Mouse (Mus musculus): ENCODE data around the gene Btrc.

DNA sequence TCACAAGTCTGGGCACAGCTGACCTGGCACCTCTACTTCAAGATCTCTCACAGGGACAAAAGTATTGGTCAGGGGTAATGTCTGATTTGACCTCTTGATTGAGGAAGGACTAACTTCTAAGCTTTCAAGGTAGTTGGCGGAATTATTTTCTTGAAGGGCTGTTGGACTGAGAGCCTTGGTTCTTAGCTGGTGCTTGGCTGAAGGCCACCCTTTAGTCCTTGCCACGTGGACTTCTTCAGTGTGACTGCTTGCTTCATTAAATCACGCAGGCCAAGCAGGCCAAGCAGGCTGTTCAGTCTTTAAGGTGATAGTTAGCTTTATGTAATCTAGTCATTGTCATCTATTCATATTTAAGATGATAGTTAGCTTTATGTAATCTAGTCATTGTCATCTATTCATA lies 49.2 kb downstream of the Btrc start:
- TF ChIP-seq POLR2A (IDR thresholded peaks at IDR 0.05; ENCODE audit: low read depth, low read length) = no peak
- no peak for TF ChIP-seq EP300 (IDR thresholded peaks at IDR 0.05; ENCODE audit: low read length)
- TF ChIP-seq ETS1 (conservative IDR thresholded peaks at IDR 0.05; ENCODE audit: low read depth, low read length) = no peak
- TF ChIP-seq GABPA (IDR thresholded peaks at IDR 0.05; ENCODE audit: insufficient replicate concordance, low read depth, low read length) = no peak
- TF ChIP-seq POLR2AphosphoS2 (IDR thresholded peaks at IDR 0.05; ENCODE audit: low read depth, low read length) = no peak
- TF ChIP-seq CTCF (conservative IDR thresholded peaks at IDR 0.05 in 1 of 2, IDR thresholded peaks at IDR 0.05 in 1 of 2; ENCODE audit: low read depth in 2 of 2, low read length in 2 of 2) = no peak
- no peak for TF ChIP-seq USF2 (conservative IDR thresholded peaks at IDR 0.05; ENCODE audit: low read depth, low read length)
- no peak for TF ChIP-seq ZC3H11A (IDR thresholded peaks at IDR 0.05; ENCODE audit: low read depth, low read length)
- TF ChIP-seq HCFC1 (IDR thresholded peaks at IDR 0.05; ENCODE audit: low read depth, low read length) = no peak
- TF ChIP-seq TCF12 (IDR thresholded peaks at IDR 0.05; ENCODE audit: low read depth, low read length) = no peak
- no peak for TF ChIP-seq UBTF (IDR thresholded peaks at IDR 0.05; ENCODE audit: low read depth, low read length)
- TF ChIP-seq MEF2A (IDR thresholded peaks at IDR 0.05; ENCODE audit: borderline replicate concordance, low read depth, low read length) = no peak

Data from CH12.LX (cell line).